Mouse (Mus musculus) midbrain, embryonic 16.5 days (tissue): ENCODE measurements around the gene Naaladl2. TPM values are rescaled to one million over a fixed set of nuclear protein-coding genes. Genes with fewer than 3 reads are reported as not detected.
"Not testable (repeated sequence)": the region's sequence is repeated elsewhere in the genome, so short reads cannot be mapped to it uniquely, and the experiment has no call there.

Experiments used
- ATAC-seq: fragments of 200-750 bp; cut with Nextera tagmentation; 2 replicates; pipeline ENCODE4 v1.8.0; 2017; ENCODE audit warnings: moderate TSS enrichment
- H3K27ac ChIP-seq: fragments of 300-500 bp; sonication (generic); 2 replicates; pipeline ENCODE4 v1.5.1; 2014; ENCODE audit warnings: mild to moderate bottlenecking, low read length, mixed read lengths
- H3K27me3 ChIP-seq: fragments of 300-500 bp; sonication (generic); 2 replicates; pipeline ENCODE4 v1.6.1; 2014; ENCODE audit warnings: low read depth, low read length, mixed read lengths; ENCODE audit not compliant: control insufficient read depth, insufficient read depth
- H3K36me3 ChIP-seq: fragments of 300-500 bp; sonication (generic); 2 replicates; pipeline ENCODE4 v1.6.1; 2014; ENCODE audit warnings: mild to moderate bottlenecking, low read length, moderate library complexity, mixed read lengths; ENCODE audit not compliant: control insufficient read depth, insufficient read depth
- H3K4me1 ChIP-seq: fragments of 300-500 bp; sonication (generic); 2 replicates; pipeline ENCODE4 v1.6.1; 2014; ENCODE audit warnings: mild to moderate bottlenecking, low read length, mixed read lengths; ENCODE audit not compliant: control insufficient read depth, insufficient read depth
- H3K4me2 ChIP-seq: fragments of 300-500 bp; sonication (generic); 2 replicates; pipeline ENCODE4 v1.6.1; 2014; ENCODE audit warnings: mild to moderate bottlenecking, low read length, mixed read lengths
- H3K4me3 ChIP-seq: fragments of 300-500 bp; sonication (generic); 2 replicates; pipeline ENCODE4 v1.5.1; 2014; ENCODE audit warnings: low read depth, mild to moderate bottlenecking, low read length, moderate library complexity, mixed read lengths
- H3K9ac ChIP-seq: fragments of 300-500 bp; sonication (generic); 2 replicates; pipeline ENCODE4 v1.6.1; 2014; ENCODE audit warnings: low read depth, low read length, mixed read lengths
- H3K9me3 ChIP-seq: fragments of 300-500 bp; sonication (generic); replicated peaks from 2 replicates; pipeline ENCODE4 v1.6.1; 2014; ENCODE audit warnings: mild to moderate bottlenecking, low read length, mixed read lengths; ENCODE audit not compliant: control insufficient read depth, poor library complexity, severe bottlenecking
- WGBS: fragments of 180-500 bp; shearing (Covaris S2); extraction: QIAGEN DNeasy Blood & Tissue Kit; methylation state at CpG from one replicate; pipeline ENCODE4 v1.1.7; 2014; 5-methylcytosine and 5-hydroxymethylcytosine counted together
- polyA plus RNA-seq: library from polyadenylated mRNA; unstranded; fragments of >200 nt; fragmentation: Nextera tagmentation; extraction: Ambion mirVana; gene quantifications from 2 replicates; pipeline ENCODE4 v1.2.1, GENCODE M21; 2015

The Naaladl2 gene
- polyA plus RNA-seq, 1 experiment from 2014 or later: 0.64 TPM

DNA sequence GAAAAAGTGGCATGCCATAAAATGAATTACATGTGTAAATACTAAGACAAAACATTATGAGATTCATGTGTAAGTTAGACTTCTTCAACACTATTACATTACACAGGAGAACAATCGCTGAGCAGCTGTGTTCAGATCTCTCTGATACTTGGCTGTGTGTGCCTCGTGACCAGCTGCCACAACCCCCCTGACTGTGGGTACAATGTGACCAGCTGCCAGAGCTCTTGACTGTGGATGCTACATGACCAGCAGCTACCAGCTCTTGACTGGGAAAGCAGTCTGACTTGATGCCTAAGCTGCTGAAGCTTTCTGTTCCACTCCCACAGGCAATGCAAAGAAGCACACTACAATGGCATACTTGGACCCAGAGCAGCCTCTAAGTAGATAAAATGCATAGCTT, 789.1 kb downstream of the Naaladl2 start:
- H3K4me1 ChIP-seq: no peaks in the 10 kb centered on the region
- no peak for ATAC-seq
- H3K4me2 ChIP-seq: no peak overlapping the region
- no peaks in the 10 kb centered on the region for H3K27me3 ChIP-seq
- H3K9me3 ChIP-seq: no peaks in the 10 kb centered on the region
- H3K27ac ChIP-seq: no peak overlapping the region
- H3K36me3 ChIP-seq: no peaks in the 10 kb centered on the region
- H3K4me3 ChIP-seq: no peak overlapping the region
- WGBS: 49% methylated on average over 2 of the region's 2 CpGs
- no peak overlapping the region for H3K9ac ChIP-seq

DNA sequence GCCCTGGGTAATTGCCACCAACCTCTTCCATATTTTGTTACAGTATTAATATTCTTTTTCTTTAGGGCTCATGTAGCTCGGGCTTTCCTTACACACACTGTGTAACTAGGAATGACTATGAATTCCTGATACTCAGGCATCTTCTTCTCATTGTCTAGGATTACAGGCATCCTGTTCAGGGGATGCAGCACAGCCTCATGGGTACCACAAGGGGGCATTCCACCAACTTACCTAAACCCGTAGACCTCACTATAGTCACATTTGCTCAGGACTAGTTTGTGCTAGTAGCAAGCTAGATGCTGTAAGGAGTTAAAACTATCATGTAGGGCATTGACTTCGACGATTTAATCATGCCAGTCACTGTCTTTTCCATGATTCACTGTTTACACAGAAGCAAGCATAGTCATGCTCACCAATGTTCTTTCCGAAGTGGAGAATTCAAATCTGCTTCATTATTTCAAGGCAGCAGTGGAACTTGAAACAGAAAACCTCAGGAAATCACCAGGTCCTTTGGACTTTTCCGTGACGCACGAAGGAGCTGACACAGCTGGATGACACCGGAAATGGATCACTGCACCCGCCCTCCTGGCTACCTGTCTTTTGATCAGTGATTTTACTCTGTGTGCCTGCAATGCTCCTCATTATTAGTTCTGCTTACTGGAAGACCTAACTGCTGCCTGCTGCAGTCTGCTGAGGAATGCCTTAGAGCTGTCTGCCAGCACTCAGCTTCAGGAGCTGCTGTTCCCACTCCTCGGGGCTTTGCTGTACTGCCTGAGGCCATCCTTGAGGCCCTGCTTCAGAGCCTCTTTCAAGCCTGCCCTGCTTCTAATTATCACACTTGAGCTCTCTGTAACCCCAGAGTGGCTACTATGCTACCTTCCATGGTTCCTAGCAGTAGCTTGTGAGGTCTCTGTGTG, 822.3 kb downstream of the Naaladl2 start:
- Histone ChIP-seq H3K36me3 (no peaks in the 10 kb centered on the region), H3K9me3 (no peaks in the 10 kb centered on the region), H3K27ac (0 out of 2 replicates have a peak overlapping the region, but pooled peaks have one; percentile 8), H3K4me3 (no peak overlapping the region), H3K27me3 (no peaks in the 10 kb centered on the region), H3K9ac (no peak overlapping the region), H3K4me2 (no peak overlapping the region), H3K4me1 (no peaks in the 10 kb centered on the region)
- WGBS: 73% methylated on average over 11 of the region's 11 CpGs
- ATAC-seq: peak; percentile 80

DNA sequence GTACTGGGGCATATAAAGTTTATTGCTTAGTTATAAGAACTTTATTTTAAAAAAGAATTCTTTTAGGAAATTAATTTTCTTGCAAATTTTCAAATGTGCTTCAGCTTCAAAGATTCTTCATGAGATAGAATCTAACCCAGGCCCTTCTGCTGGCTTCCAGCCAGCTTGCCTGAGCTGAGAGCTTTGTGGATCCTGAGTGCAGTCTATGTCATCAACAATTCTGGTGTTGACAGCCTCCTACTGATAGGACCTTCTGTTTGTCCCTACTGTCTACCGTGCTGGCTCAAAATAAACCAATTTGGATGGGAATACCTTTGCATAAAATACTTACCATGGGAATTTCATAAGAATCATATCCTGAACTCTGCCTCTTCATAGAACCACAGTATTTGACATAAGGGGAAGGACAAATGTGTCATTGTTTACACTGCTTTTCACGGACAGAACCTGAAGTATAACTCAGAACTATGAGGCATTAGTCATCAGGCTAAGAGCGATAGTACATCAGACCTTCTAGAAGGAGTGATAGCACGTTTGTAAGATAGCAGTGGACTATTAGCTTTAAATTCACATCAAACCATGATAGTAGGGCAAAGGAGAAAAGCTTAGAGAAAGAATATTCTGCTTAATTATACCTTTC, 829.3 kb downstream of the Naaladl2 start:
- no peak overlapping the region for H3K4me3 ChIP-seq
- H3K9ac ChIP-seq: no peak overlapping the region
- no peaks in the 10 kb centered on the region for H3K4me1 ChIP-seq
- H3K36me3 ChIP-seq: no peaks in the 10 kb centered on the region
- no peaks in the 10 kb centered on the region for H3K9me3 ChIP-seq
- WGBS: 73% methylated on average over 4 of the region's 4 CpGs
- H3K4me2 ChIP-seq: no peak overlapping the region
- ATAC-seq: no peak
- no peak overlapping the region for H3K27ac ChIP-seq
- H3K27me3 ChIP-seq: no peaks in the 10 kb centered on the region

DNA sequence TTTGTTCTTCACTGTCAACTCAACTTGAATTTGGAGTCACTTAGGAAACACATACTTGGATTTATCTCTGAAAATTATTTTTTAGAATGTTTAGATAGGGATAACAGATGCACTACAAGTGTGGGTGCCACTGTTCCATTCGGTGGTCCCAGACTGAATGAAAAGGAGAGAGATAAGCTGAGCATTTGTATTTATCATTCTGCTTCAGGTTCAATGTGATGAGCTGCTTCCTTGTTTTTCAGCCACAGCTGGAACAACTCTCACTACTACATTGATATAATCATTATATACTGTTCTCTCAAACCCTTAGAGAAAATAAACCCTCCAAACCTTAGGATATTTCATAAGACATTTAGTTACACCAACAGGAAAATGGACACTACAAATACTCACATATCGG, 918.6 kb downstream of the Naaladl2 start:
- no peak overlapping the region for H3K4me3 ChIP-seq
- ATAC-seq: no peak
- H3K4me2 ChIP-seq: no peak overlapping the region
- H3K4me1 ChIP-seq: no peaks in the 10 kb centered on the region
- no peaks in the 10 kb centered on the region for H3K9me3 ChIP-seq
- H3K27me3 ChIP-seq: no peaks in the 10 kb centered on the region
- no peaks in the 10 kb centered on the region for H3K36me3 ChIP-seq
- H3K9ac ChIP-seq: no peak overlapping the region
- 88% methylated on average over 2 of the region's 2 CpGs for WGBS
- no peak overlapping the region for H3K27ac ChIP-seq

DNA sequence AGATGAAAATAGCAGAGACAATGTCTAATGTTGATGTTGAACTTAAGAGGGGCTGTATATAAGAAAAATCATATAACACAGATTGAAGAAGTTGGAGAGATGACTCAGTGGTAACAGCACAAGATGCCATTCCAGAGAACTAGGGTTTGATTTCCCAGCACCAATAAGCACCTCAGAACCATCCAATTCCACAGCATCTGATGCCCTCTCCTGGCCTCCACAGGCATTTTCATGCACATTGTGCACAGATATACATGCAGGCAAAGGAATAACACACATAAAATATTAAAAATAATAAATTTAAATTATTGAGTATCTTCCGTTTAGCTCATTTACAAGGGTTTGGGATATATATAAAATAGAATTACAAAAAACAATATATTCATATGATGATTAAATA, 926.6 kb downstream of the Naaladl2 start:
- 90% methylated on average over 1 of the region's 1 CpGs for WGBS
- no peak for ATAC-seq
- no peak overlapping the region for H3K4me2 ChIP-seq
- no peak overlapping the region for H3K9ac ChIP-seq
- H3K36me3 ChIP-seq: no peaks in the 10 kb centered on the region
- no peak overlapping the region for H3K4me3 ChIP-seq
- H3K27me3 ChIP-seq: no peaks in the 10 kb centered on the region
- H3K4me1 ChIP-seq: no peaks in the 10 kb centered on the region
- H3K27ac ChIP-seq: no peak overlapping the region
- H3K9me3 ChIP-seq: no peaks in the 10 kb centered on the region

DNA sequence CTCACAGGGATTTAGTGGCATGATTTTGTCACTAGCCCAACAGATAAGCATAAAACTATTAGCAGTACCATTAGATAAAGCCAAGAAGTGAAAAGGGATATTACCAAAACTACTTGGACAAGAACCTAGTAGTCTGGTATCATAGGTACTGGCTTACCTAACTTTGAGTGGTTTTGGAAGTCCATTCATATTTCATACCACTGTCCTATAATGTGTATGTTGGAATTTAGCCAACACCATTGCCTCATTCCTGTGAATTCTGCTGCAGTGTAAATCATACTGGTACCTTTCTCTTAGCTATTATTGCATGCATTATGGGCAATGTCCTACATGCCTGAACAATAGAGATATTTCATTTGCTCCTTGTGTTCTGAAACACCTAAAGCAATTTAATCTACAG, 977.5 kb downstream of the Naaladl2 start:
- Histone ChIP-seq H3K27ac (no peak overlapping the region), H3K4me1 (no peaks in the 10 kb centered on the region), H3K27me3 (no peaks in the 10 kb centered on the region), H3K4me2 (no peak overlapping the region), H3K36me3 (no peaks in the 10 kb centered on the region), H3K9ac (no peak overlapping the region), H3K9me3 (no peaks in the 10 kb centered on the region), H3K4me3 (no peak overlapping the region)
- no peak for ATAC-seq

DNA sequence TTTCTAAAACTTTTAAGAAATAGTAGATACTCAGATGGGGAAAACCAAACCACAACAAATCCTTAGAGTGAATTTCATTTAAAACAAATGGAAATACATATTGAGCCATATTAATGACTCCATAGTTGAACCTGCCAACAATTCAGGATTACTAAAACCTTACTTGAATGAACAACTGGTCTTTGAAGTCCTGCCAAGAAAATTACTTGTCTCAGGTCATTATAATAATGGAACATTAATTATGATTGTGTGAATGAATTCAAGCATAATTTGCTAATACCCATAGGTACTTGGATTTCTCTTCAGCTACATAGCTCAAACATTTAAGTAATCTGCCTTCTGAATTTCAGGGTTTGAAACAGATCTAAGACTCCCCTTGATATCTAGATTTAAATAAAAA, 980.1 kb downstream of the Naaladl2 start:
- Histone ChIP-seq H3K9ac (no peak overlapping the region), H3K4me2 (no peak overlapping the region), H3K36me3 (no peaks in the 10 kb centered on the region), H3K9me3 (no peaks in the 10 kb centered on the region), H3K27ac (no peak overlapping the region), H3K27me3 (no peaks in the 10 kb centered on the region), H3K4me1 (no peaks in the 10 kb centered on the region), H3K4me3 (no peak overlapping the region)
- no peak for ATAC-seq

DNA sequence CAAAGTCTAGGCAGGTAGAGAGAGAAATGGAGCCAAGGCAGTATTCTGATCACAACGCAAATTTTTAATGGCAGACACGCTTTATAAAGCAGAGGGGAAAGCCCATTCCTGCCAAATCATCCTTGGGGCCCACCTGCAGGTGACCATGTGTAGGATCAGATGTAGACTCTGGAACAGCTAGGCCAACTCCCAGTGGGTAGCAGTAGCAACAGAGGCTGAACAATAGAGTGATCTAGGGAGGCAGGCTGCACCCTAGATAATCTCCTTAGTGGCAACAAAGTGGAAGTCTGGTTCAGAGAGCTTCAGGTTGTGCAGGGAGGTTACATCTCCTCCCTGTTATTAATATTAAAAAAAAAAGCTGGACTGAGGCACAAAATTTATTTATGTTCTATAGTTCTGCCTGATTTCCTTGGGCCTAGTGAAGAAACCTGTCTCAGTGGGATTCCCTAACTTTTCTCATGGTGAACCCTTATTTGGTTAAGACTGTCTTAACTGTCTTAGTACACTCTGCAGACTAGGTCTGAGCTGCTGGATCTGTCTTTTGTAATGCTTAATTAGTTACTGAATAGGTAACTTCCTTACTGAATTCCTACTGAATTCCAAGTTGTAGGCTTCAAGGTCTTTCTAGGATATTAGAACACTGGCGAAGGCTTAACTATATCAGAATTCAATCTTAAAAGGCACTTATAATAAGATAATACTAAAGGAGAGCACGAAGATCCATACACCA, 992.8 kb downstream of the Naaladl2 start:
- 70% methylated on average over 4 of the region's 4 CpGs for WGBS
- ATAC-seq: not testable (repeated sequence)

DNA sequence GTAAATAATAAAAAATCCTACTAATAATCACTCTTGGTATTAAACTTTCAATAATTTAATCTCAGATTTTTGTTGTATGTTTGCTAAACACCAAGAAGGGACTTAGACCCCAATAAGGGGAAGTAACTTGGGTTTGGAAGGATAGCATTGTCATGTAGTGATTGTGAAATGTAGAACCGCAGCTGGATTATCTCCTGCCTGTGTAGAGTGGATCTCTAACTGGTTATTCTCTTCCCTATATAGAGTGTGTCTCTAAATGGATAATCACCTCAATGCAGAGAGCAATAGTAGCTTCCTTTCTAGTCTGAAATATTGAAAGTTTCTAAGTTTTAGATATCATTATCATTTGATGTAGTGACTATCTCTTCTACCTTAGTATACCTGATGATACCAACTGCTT, 1001.3 kb downstream of the Naaladl2 start:
- no peaks in the 10 kb centered on the region for H3K27me3 ChIP-seq
- H3K27ac ChIP-seq: no peak overlapping the region
- 85% methylated on average over 1 of the region's 1 CpGs for WGBS
- H3K9ac ChIP-seq: no peak overlapping the region
- H3K9me3 ChIP-seq: no peaks in the 10 kb centered on the region
- H3K36me3 ChIP-seq: no peaks in the 10 kb centered on the region
- H3K4me2 ChIP-seq: no peak overlapping the region
- H3K4me3 ChIP-seq: no peak overlapping the region
- ATAC-seq: no peak
- no peaks in the 10 kb centered on the region for H3K4me1 ChIP-seq

More for the DNA sequence above, 992.8 kb downstream of the Naaladl2 start:
- H3K4me3 ChIP-seq, H3K27me3 ChIP-seq, H3K9me3 ChIP-seq, H3K4me1 ChIP-seq, H3K9ac ChIP-seq, H3K27ac ChIP-seq, H3K4me2 ChIP-seq, H3K36me3 ChIP-seq: not testable (repeated sequence)
